In genomic region chr9:56936861-56937222, GRCm38 (mm10) we compare ENCODE assay signal across 8 mouse cellular contexts. TPM values are rescaled to one million over a fixed set of nuclear protein-coding genes. Genes with fewer than 3 reads are reported as not detected.
DNase-seq lines count a peak whose midpoint lies in the region; ATAC-seq and TF ChIP-seq lines count a peak whose summit lies in the region.

No protein-coding gene starts in this region.

- H3K4me2 ChIP-seq in lung, embryonic 15.5 days: peak overlapping the region; percentile 75
- peak overlapping the region; percentile 40 for H3K4me2 ChIP-seq in limb, embryonic 11.5 days (ENCODE audit: low read depth, severe bottlenecking)
- H3K4me2 ChIP-seq in neural tube, embryonic 15.5 days: peak overlapping the region; percentile 85

- H3K9ac ChIP-seq in lung, embryonic 15.5 days: 0 out of 2 replicates have a peak overlapping the region, but pooled peaks have one; percentile 15
- H3K9ac ChIP-seq in limb, embryonic 11.5 days (ENCODE audit: low read length): no peak overlapping the region
- H3K9ac ChIP-seq in neural tube, embryonic 15.5 days (replicated peaks): peak overlapping the region; percentile 29; the same call in 1 of the 2 replicates

- TF ChIP-seq CTCF in embryonic fibroblast, embryonic 13.5 days (IDR thresholded peaks at IDR 0.05; ENCODE audit: borderline replicate concordance, insufficient read depth, low read length): no peak

- no peak for DNase-seq in lung, postnatal 36 days
- no peak for DNase-seq in limb, embryonic 11.5 days (ENCODE audit: low spot score)
- DNase-seq in cerebellum, adult 9-10 months: no peak
- DNase-seq in adrenal gland, postnatal 10 days: no peak
- no peak for DNase-seq in gastrocnemius, postnatal 25 days

- no peaks in the 10 kb centered on the region for H3K9me3 ChIP-seq in lung, embryonic 15.5 days
- H3K9me3 ChIP-seq in limb, embryonic 11.5 days (ENCODE audit: control insufficient read depth, low read length): no peaks in the 10 kb centered on the region
- H3K9me3 ChIP-seq in neural tube, embryonic 15.5 days (replicated peaks): no peaks in the 10 kb centered on the region

- 13% methylated on average over 6 of the region's 6 CpGs for WGBS in lung, embryonic 15.5 days
- 25% methylated on average over 6 of the region's 6 CpGs for WGBS in limb, embryonic 11.5 days
- WGBS in neural tube, embryonic 15.5 days: 22% methylated on average over 6 of the region's 6 CpGs

- no peak for TF ChIP-seq POLR2A in embryonic fibroblast, embryonic 13.5 days (IDR thresholded peaks at IDR 0.05; ENCODE audit: low read depth, low read length)

- peak overlapping the region; percentile 97 for H3K4me3 ChIP-seq in lung, embryonic 15.5 days
- peak overlapping the region; percentile 34 for H3K4me3 ChIP-seq in embryonic fibroblast, embryonic 13.5 days (ENCODE audit: insufficient read depth, low read length)
- peak overlapping the region; percentile 66 for H3K4me3 ChIP-seq in limb, embryonic 11.5 days (ENCODE audit: low read depth, low read length)
- H3K4me3 ChIP-seq in neural tube, embryonic 15.5 days (replicated peaks): peak overlapping the region; percentile 94

- no peaks in the 10 kb centered on the region for H3K27me3 ChIP-seq in lung, embryonic 15.5 days
- no peaks in the 10 kb centered on the region for H3K27me3 ChIP-seq in limb, embryonic 11.5 days (ENCODE audit: control insufficient read depth, insufficient read depth, low read length)
- no peaks in the 10 kb centered on the region for H3K27me3 ChIP-seq in neural tube, embryonic 15.5 days (replicated peaks)

- peak overlapping the region; percentile 40; the same call in 1 of the 2 replicates for H3K27ac ChIP-seq in lung, embryonic 15.5 days
- H3K27ac ChIP-seq in embryonic fibroblast, embryonic 13.5 days (ENCODE audit: insufficient read depth, low read length): no peak overlapping the region
- no peak overlapping the region for H3K27ac ChIP-seq in limb, embryonic 11.5 days (replicated peaks; ENCODE audit: low read depth, low read length)
- H3K27ac ChIP-seq in neural tube, embryonic 15.5 days (replicated peaks): peak overlapping the region; percentile 63

- no peak for ATAC-seq in lung, embryonic 15.5 days (ENCODE audit: borderline replicate concordance, extremely low read depth, low FRiP score, low TSS enrichment)
- 0 out of 2 replicates have a peak, but pooled peaks have one; percentile 14 for ATAC-seq in limb, embryonic 11.5 days (ENCODE audit: insufficient number of reproducible peaks, low FRiP score, low TSS enrichment, low read depth)
- ATAC-seq in neural tube, embryonic 15.5 days (ENCODE audit: low FRiP score): no peak

- no peaks in the 10 kb centered on the region for H3K36me3 ChIP-seq in lung, embryonic 15.5 days
- H3K36me3 ChIP-seq in limb, embryonic 11.5 days (ENCODE audit: control insufficient read depth, insufficient read depth, low read length): no peaks in the 10 kb centered on the region; the same call in 1 of the 2 replicates
- H3K36me3 ChIP-seq in neural tube, embryonic 15.5 days: no peaks in the 10 kb centered on the region

- peaks cover 15% of the 10 kb centered on the region for H3K4me1 ChIP-seq in lung, embryonic 15.5 days
- H3K4me1 ChIP-seq in embryonic fibroblast, embryonic 13.5 days (ENCODE audit: control insufficient read depth, insufficient read depth, low read length): no peaks in the 10 kb centered on the region; the same call in 1 of the 2 replicates
- H3K4me1 ChIP-seq in limb, embryonic 11.5 days (ENCODE audit: control insufficient read depth, insufficient read depth, low read length): no peaks in the 10 kb centered on the region; the same call in 1 of the 2 replicates
- peaks cover 27% of the 10 kb centered on the region for H3K4me1 ChIP-seq in neural tube, embryonic 15.5 days

RNA-seq across cellular contexts. Expression of gene Imp3, which starts 0.4 kb away (rescaled TPM):
- polyA plus RNA-seq in lung, embryonic 15.5 days (2015; fragmentation: Nextera tagmentation; extraction: Ambion mirVana): 78.0 and 82.1 TPM in 2 replicates
- 92.7 and 107 TPM in 2 replicates for polyA plus RNA-seq in embryonic fibroblast, embryonic 13.5 days (2011; ENCODE audit: insufficient read length, low read depth, missing spikeins)
- 70.9 and 73.6 TPM in 2 replicates for polyA plus RNA-seq in limb, embryonic 11.5 days (2014; fragmentation: Nextera tagmentation; extraction: Ambion mirVana)
- polyA plus RNA-seq in neural tube, embryonic 15.5 days (2015; fragmentation: Nextera tagmentation; extraction: Ambion mirVana): 73.7 and 77.5 TPM in 2 replicates
- 10 to 100 TPM; 84.4 to 87.6 TPM for total RNA-seq in adrenal gland, postnatal 10 days (2021)
- 10 to 100 TPM; 45.1 to 45.3 TPM for total RNA-seq in gastrocnemius, postnatal 25 days (2021)

RNA-seq across cellular contexts. Expression of gene Snx33, which starts 8.7 kb away (rescaled TPM):
- 10.8 and 11.4 TPM in 2 replicates for polyA plus RNA-seq in lung, embryonic 15.5 days (2015; fragmentation: Nextera tagmentation; extraction: Ambion mirVana)
- 18.1 and 20.7 TPM in 2 replicates for polyA plus RNA-seq in embryonic fibroblast, embryonic 13.5 days (2011; ENCODE audit: insufficient read length, low read depth, missing spikeins)
- polyA plus RNA-seq in limb, embryonic 11.5 days (2014; fragmentation: Nextera tagmentation; extraction: Ambion mirVana): 7.8 and 10.1 TPM in 2 replicates
- polyA plus RNA-seq in neural tube, embryonic 15.5 days (2015; fragmentation: Nextera tagmentation; extraction: Ambion mirVana): 2.2 and 3.2 TPM in 2 replicates
- 10 to 100 TPM; 16.6 to 19.5 TPM for total RNA-seq in adrenal gland, postnatal 10 days (2021)
- total RNA-seq in gastrocnemius, postnatal 25 days (2021): 1 to 10 TPM; 3.4 to 5.4 TPM

RNA-seq across cellular contexts. Expression of gene Snupn, which starts 13.8 kb away (rescaled TPM):
- 23.2 and 24.6 TPM in 2 replicates for polyA plus RNA-seq in lung, embryonic 15.5 days (2015; fragmentation: Nextera tagmentation; extraction: Ambion mirVana)
- polyA plus RNA-seq in embryonic fibroblast, embryonic 13.5 days (2011; ENCODE audit: insufficient read length, low read depth, missing spikeins): 14.1 and 14.5 TPM in 2 replicates
- polyA plus RNA-seq in limb, embryonic 11.5 days (2014; fragmentation: Nextera tagmentation; extraction: Ambion mirVana): 26.0 and 30.2 TPM in 2 replicates
- 28.3 and 29.6 TPM in 2 replicates for polyA plus RNA-seq in neural tube, embryonic 15.5 days (2015; fragmentation: Nextera tagmentation; extraction: Ambion mirVana)
- 10 to 100 TPM in 1 of 2 experiments, 1 to 10 TPM in 1; 9.7 to 11.4 TPM for total RNA-seq in adrenal gland, postnatal 10 days (2021)
- total RNA-seq in gastrocnemius, postnatal 25 days (2021): 1 to 10 TPM; 7.0 to 9.1 TPM

RNA-seq across cellular contexts. Expression of gene Ptpn9, which starts 57.9 kb away (rescaled TPM):
- polyA plus RNA-seq in lung, embryonic 15.5 days (2015; fragmentation: Nextera tagmentation; extraction: Ambion mirVana): 25.5 and 26.4 TPM in 2 replicates
- 74.5 and 79.8 TPM in 2 replicates for polyA plus RNA-seq in embryonic fibroblast, embryonic 13.5 days (2011; ENCODE audit: insufficient read length, low read depth, missing spikeins)
- polyA plus RNA-seq in limb, embryonic 11.5 days (2014; fragmentation: Nextera tagmentation; extraction: Ambion mirVana): 40.5 and 44.0 TPM in 2 replicates
- 23.8 and 24.9 TPM in 2 replicates for polyA plus RNA-seq in neural tube, embryonic 15.5 days (2015; fragmentation: Nextera tagmentation; extraction: Ambion mirVana)
- 10 to 100 TPM; 39.3 to 41.1 TPM for total RNA-seq in adrenal gland, postnatal 10 days (2021)
- total RNA-seq in gastrocnemius, postnatal 25 days (2021): 1 to 10 TPM; 4.4 to 5.4 TPM

Comparison
In these comparisons a context has a peak if more than half of its experiments do, and no peak if none do; other contexts are left out.
1. H3K27ac ChIP-seq: peak in lung, embryonic 15.5 days (single experiment) and neural tube, embryonic 15.5 days (single experiment); none in embryonic fibroblast, embryonic 13.5 days (single experiment) and limb, embryonic 11.5 days (single experiment).
2. H3K4me3 ChIP-seq: peak in every context shown above with its lines; median percentile 97 in lung, embryonic 15.5 days; 94 in neural tube, embryonic 15.5 days; 66 in limb, embryonic 11.5 days; 34 in embryonic fibroblast, embryonic 13.5 days.
3. Peak in every context shown above with its lines, with median percentiles within 50 percentile points of each other: H3K4me2 ChIP-seq.